Mouse (Mus musculus) forebrain, embryonic 11.5 days (tissue): ENCODE results near the gene Sv2b. TPM values are rescaled to one million over a fixed set of nuclear protein-coding genes. Genes with fewer than 3 reads are reported as not detected.

Experiments used
- ATAC-seq: fragments of 200-750 bp; cut with Nextera tagmentation; replicated peaks from 2 replicates; pipeline ENCODE4 v1.8.0; 2017; ENCODE audit warnings: moderate TSS enrichment; ENCODE audit not compliant: low FRiP score
- DNase-seq: peaks from one replicate; pipeline ENCODE4 v3.0.0-alpha.2; 2017; ENCODE audit warnings: low spot score
- H3K27ac ChIP-seq: fragments of 300-500 bp; sonication (generic); 2 replicates; pipeline ENCODE4 v1.5.1; 2014; ENCODE audit warnings: low read depth, low read length
- H3K27me3 ChIP-seq: fragments of 300-500 bp; sonication (generic); 2 replicates; pipeline ENCODE4 v1.6.1; 2014; ENCODE audit warnings: mild to moderate bottlenecking, low read length, mixed read lengths; ENCODE audit not compliant: control insufficient read depth, insufficient read depth
- H3K36me3 ChIP-seq: fragments of 300-500 bp; sonication (generic); 2 replicates; pipeline ENCODE4 v1.6.1; 2014; ENCODE audit warnings: mild to moderate bottlenecking, low read length, moderate library complexity, mixed read lengths; ENCODE audit not compliant: control insufficient read depth, insufficient read depth
- H3K4me1 ChIP-seq: fragments of 300-500 bp; sonication (generic); replicated peaks from 2 replicates; pipeline ENCODE4 v1.6.1; 2014; ENCODE audit warnings: low read length, mixed read lengths; ENCODE audit not compliant: control insufficient read depth, insufficient read depth
- H3K4me2 ChIP-seq: fragments of 300-500 bp; sonication (generic); 2 replicates; pipeline ENCODE4 v1.6.1; 2014; ENCODE audit warnings: low read depth, mild to moderate bottlenecking, low read length, moderate library complexity, mixed read lengths; ENCODE audit not compliant: severe bottlenecking
- H3K4me3 ChIP-seq: fragments of 300-500 bp; sonication (generic); 2 replicates; pipeline ENCODE4 v1.5.1; 2014; ENCODE audit warnings: low read depth, low read length
- H3K9ac ChIP-seq: fragments of 300-500 bp; sonication (generic); 2 replicates; pipeline ENCODE4 v1.6.1; 2014; ENCODE audit warnings: low read length
- H3K9me3 ChIP-seq: fragments of 300-500 bp; sonication (generic); 2 replicates; pipeline ENCODE4 v1.6.1; 2016; ENCODE audit warnings: low read length, mixed read lengths; ENCODE audit not compliant: control insufficient read depth
- WGBS: fragments of 180-500 bp; shearing (Covaris S2); extraction: QIAGEN DNeasy Blood & Tissue Kit; methylation state at CpG from one replicate; pipeline ENCODE4 v1.1.7; 2014; 5-methylcytosine and 5-hydroxymethylcytosine counted together
- polyA plus RNA-seq: library from polyadenylated mRNA; unstranded; fragments of >200 nt; fragmentation: Nextera tagmentation; extraction: Ambion mirVana; gene quantifications from 2 replicates; pipeline ENCODE4 v1.2.1, GENCODE M21; 2014

Gene Sv2b
- polyA plus RNA-seq, 1 experiment from 2014 or later, result 2.5 TPM

GRCm38 (mm10) chr7:75190192-75190591 lies 118.9 kb downstream of the Sv2b start:
- DNase-seq, result no peak
- H3K4me1 ChIP-seq, result no peaks in the 10 kb centered on the region
- no peaks in the 10 kb centered on the region for H3K27me3 ChIP-seq
- no peak for ATAC-seq
- no peaks in the 10 kb centered on the region for H3K36me3 ChIP-seq
- no peak overlapping the region for H3K4me3 ChIP-seq
- no peak overlapping the region for H3K9ac ChIP-seq
- H3K27ac ChIP-seq, result no peak overlapping the region
- H3K9me3 ChIP-seq, result no peaks in the 10 kb centered on the region
- H3K4me2 ChIP-seq, result no peak overlapping the region
- WGBS, result 89% methylated on average over 3 of the region's 3 CpGs

- H3K27me3 ChIP-seq, result no peaks in the 10 kb centered on the region
- H3K9me3 ChIP-seq, result no peaks in the 10 kb centered on the region
- H3K4me3 ChIP-seq, result no peak overlapping the region
- H3K9ac ChIP-seq, result no peak overlapping the region
- no peaks in the 10 kb centered on the region for H3K4me1 ChIP-seq
- WGBS, result 93% methylated on average over 3 of the region's 3 CpGs
- no peaks in the 10 kb centered on the region for H3K36me3 ChIP-seq
- no peak overlapping the region for H3K27ac ChIP-seq
- DNase-seq (no peak), ATAC-seq (no peak)
- no peak overlapping the region for H3K4me2 ChIP-seq
Measured at GRCm38 (mm10) chr7:75175042-75175441, 134.0 kb downstream of the Sv2b start.

GRCm38 (mm10) chr7:75167481-75167880 lies 141.6 kb downstream of the Sv2b start:
- H3K27ac ChIP-seq, result no peak overlapping the region
- ATAC-seq (no peak), DNase-seq (no peak)
- H3K4me1 ChIP-seq, result no peaks in the 10 kb centered on the region
- WGBS, result 91% methylated on average over 3 of the region's 3 CpGs
- H3K4me3 ChIP-seq, result no peak overlapping the region
- H3K9ac ChIP-seq, result no peak overlapping the region
- H3K4me2 ChIP-seq, result no peak overlapping the region
- no peaks in the 10 kb centered on the region for H3K36me3 ChIP-seq
- H3K27me3 ChIP-seq, result no peaks in the 10 kb centered on the region
- H3K9me3 ChIP-seq, result no peaks in the 10 kb centered on the region

- Histone ChIP-seq H3K4me3 (no peak overlapping the region), H3K4me1 (no peaks in the 10 kb centered on the region; the same call in 1 of the 2 replicates), H3K9me3 (no peaks in the 10 kb centered on the region), H3K27ac (no peak overlapping the region), H3K4me2 (no peak overlapping the region), H3K9ac (no peak overlapping the region), H3K27me3 (no peaks in the 10 kb centered on the region), H3K36me3 (no peaks in the 10 kb centered on the region)
- WGBS, result 83% methylated on average over 1 of the region's 1 CpGs
- ATAC-seq (no peak), DNase-seq (no peak)
Measured at GRCm38 (mm10) chr7:75147174-75147573, 161.9 kb downstream of the Sv2b start.

GRCm38 (mm10) chr7:75142800-75143199 lies 166.3 kb downstream of the Sv2b start:
- Histone ChIP-seq H3K9ac (no peak overlapping the region), H3K27me3 (no peaks in the 10 kb centered on the region), H3K9me3 (no peaks in the 10 kb centered on the region), H3K27ac (no peak overlapping the region), H3K4me3 (no peak overlapping the region), H3K4me2 (no peak overlapping the region), H3K36me3 (no peaks in the 10 kb centered on the region), H3K4me1 (peaks cover 2% of the 10 kb centered on the region; the same call in 1 of the 2 replicates)
- DNase-seq (no peak), ATAC-seq (no peak)
- 42% methylated on average over 2 of the region's 2 CpGs for WGBS

- Histone ChIP-seq H3K9ac (no peak overlapping the region), H3K4me1 (peaks cover 2% of the 10 kb centered on the region; the same call in 1 of the 2 replicates), H3K36me3 (no peaks in the 10 kb centered on the region), H3K9me3 (no peaks in the 10 kb centered on the region), H3K4me3 (peak overlapping the region; percentile 17), H3K4me2 (peak overlapping the region; percentile 41), H3K27me3 (no peaks in the 10 kb centered on the region), H3K27ac (no peak overlapping the region)
- 8% methylated on average over 17 of the region's 17 CpGs for WGBS
- ATAC-seq, result 0 out of 2 replicates have a peak, but pooled peaks have one; percentile 24
- no peak for DNase-seq
Measured at GRCm38 (mm10) chr7:75141919-75142700, 167.0 kb downstream of the Sv2b start.

- Histone ChIP-seq H3K4me2 (no peak overlapping the region), H3K36me3 (no peaks in the 10 kb centered on the region), H3K27me3 (no peaks in the 10 kb centered on the region), H3K4me1 (peaks cover 2% of the 10 kb centered on the region; the same call in 1 of the 2 replicates), H3K4me3 (no peak overlapping the region), H3K27ac (no peak overlapping the region), H3K9me3 (no peaks in the 10 kb centered on the region), H3K9ac (no peak overlapping the region)
- ATAC-seq, result no peak
- WGBS, result 80% methylated on average over 2 of the region's 2 CpGs
- DNase-seq, result no peak
Measured at GRCm38 (mm10) chr7:75139306-75139705, 169.8 kb downstream of the Sv2b start.

GRCm38 (mm10) chr7:75134710-75135617 lies 174.1 kb downstream of the Sv2b start:
- Histone ChIP-seq H3K27ac (no peak overlapping the region), H3K4me3 (no peak overlapping the region), H3K4me1 (no peaks in the 10 kb centered on the region), H3K9ac (no peak overlapping the region), H3K27me3 (no peaks in the 10 kb centered on the region), H3K4me2 (no peak overlapping the region), H3K36me3 (no peaks in the 10 kb centered on the region), H3K9me3 (no peaks in the 10 kb centered on the region)
- DNase-seq, result peak; percentile 60
- 27% methylated on average over 15 of the region's 15 CpGs for WGBS
- peak; percentile 61 for ATAC-seq
